Mouse (Mus musculus) regulatory T cell (primary cell): ENCODE results near the gene Ggt1.

Experiments
- in situ Hi-C: fragments of 300-600 bp; cut with MboI, MseI; formaldehyde crosslinking; loops from one replicate; pipeline ENCODE4 v1.15.1; 2025; ENCODE audit warnings: high pct_unique_total_duplicates

Ggt1 gene

DNA sequence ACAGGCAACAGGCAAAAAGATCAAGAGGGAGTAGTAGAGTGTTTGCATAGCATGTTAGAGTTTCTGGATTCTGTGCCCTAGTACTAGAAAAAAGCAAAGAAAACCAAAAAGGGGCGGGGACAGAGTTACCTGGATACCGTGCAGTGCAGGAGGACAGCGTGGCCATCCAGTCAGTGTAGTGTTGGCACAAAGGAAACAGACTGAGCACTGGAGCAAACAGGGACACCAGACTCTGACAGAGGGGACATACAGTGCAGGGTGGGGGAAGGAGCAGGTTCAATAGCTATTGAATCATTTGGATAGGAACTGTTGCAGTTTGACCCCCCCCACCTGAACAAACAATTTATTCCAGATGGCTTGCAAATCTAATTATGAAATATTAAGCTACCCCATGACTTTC, 65.6 kb downstream of the Ggt1 start:
- in situ Hi-C loops = no loop called here

GRCm38 (mm10) chr10:75627490-75627889, 66.1 kb downstream of the Ggt1 start:
- in situ Hi-C loops = no loop called here

GRCm38 (mm10) chr10:75632633-75633032, 71.2 kb downstream of the Ggt1 start:
- in situ Hi-C loops = loop anchor here (5.0 kb wide), 1 partner anchor 45 kb away; the partner anchor contains the start of gene Ggt5

GRCm38 (mm10) chr10:75633048-75633447, 71.6 kb downstream of the Ggt1 start:
- in situ Hi-C loops = loop anchor here (5.0 kb wide), 1 partner anchor 46 kb away; the partner anchor contains the start of gene Ggt5

- in situ Hi-C loops = loop anchor here (5.0 kb wide), 1 partner anchor 46 kb away; the partner anchor contains the start of gene Ggt5
Observed at GRCm38 (mm10) chr10:75633576-75634139, 72.3 kb downstream of the Ggt1 start.

DNA sequence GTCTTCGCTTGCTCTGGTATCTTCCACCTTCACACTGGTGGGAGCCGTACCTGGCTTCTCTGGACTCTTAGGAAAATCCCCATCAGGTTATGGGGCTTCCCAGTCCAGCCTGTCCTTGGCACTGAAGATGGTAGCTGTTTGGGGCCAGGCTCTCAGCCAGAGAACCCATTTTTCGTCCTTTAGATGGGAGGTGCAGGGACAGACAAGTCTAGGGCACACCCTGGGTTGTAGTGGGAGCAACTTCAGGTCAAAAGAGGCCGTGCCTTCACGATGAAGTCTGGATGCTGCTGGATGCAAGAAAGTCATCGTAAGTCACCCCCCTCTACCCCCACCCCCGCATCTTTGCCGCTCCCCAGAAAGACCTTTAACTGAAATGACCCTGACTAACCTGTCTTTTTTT, 73.2 kb downstream of the Ggt1 start:
- in situ Hi-C loops = loop anchor here (5.0 kb wide), 1 partner anchor 47 kb away; the partner anchor contains the start of gene Ggt5

GRCm38 (mm10) chr10:75635019-75635692, 73.8 kb downstream of the Ggt1 start:
- in situ Hi-C loops = no loop called here

DNA sequence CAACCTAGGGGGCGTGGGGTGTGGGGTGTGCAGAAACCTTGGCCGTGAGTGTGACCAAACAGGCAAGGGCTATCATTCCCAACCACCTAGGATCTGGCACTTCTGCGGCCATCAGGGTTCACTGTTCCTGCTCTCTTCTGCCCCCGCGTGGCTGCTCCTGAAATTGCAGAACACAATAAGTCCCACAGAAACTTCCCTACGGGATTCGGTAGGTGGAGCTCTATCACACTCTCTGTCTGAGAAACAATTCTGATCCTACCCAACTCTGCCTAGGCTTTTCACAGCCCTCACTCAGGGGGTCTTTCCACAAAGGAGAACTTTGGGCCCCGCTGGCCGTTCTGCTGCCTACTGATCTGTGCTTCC, 74.3 kb downstream of the Ggt1 start:
- in situ Hi-C loops = no loop called here
